Mouse (Mus musculus) gastrocnemius, postnatal 10 days (tissue): Measurements from ENCODE around the gene Gm20503. TPM values are rescaled to one million over a fixed set of nuclear protein-coding genes. Genes with fewer than 3 reads are reported as not detected.
A peak's percentile ranks its signal among the peaks of the same experiment; 100 is the strongest.

ENCODE experiments used
- DNase-seq: peaks from one replicate; pipeline ENCODE4 v3.0.0; 2021; ENCODE audit warnings: mixed read lengths
- long read RNA-seq, 2 experiments: library from polyadenylated mRNA; stranded (forward); transcript quantifications; one replicate each; pipeline ENCODE4 v2.0.0; 2021
- total RNA-seq, 2 experiments: library from RNA; stranded (reverse); gene quantifications; 2 replicates each; pipeline ENCODE4 v1.2.3; 2021

The Gm20503 gene
- 1 to 10 TPM in 1 of 2 experiments, not detected in 1; 1.3 TPM for total RNA-seq
- long read RNA-seq, experiment 1: 0 reads
- long read RNA-seq, experiment 2, partial matches to known transcripts: 0 of 4 reads
- long read RNA-seq, experiment 2, other reads (novel, unspliced or antisense): 4 of 4 reads

GRCm38 (mm10) chr4:59002948-59003805 is at the start of gene Gm20503:
Gene Gm20503, plus strand, starts transcription at chr4:59003210.
- DNase-seq: peak; percentile 91

GRCm38 (mm10) chr4:58961719-58962118 is 41.3 kb upstream of the Gm20503 start:
- DNase-seq: no peak

- no peak for DNase-seq
Observed at GRCm38 (mm10) chr4:58963271-58963670, 39.7 kb upstream of the Gm20503 start.

GRCm38 (mm10) chr4:58965136-58965535 is 37.9 kb upstream of the Gm20503 start:
- no peak for DNase-seq

- no peak for DNase-seq
Observed at GRCm38 (mm10) chr4:58970678-58971077, 32.3 kb upstream of the Gm20503 start.

- DNase-seq: no peak
Observed at GRCm38 (mm10) chr4:58975711-58976110, 27.3 kb upstream of the Gm20503 start.

GRCm38 (mm10) chr4:58981421-58981820 is 21.6 kb upstream of the Gm20503 start:
- no peak for DNase-seq

GRCm38 (mm10) chr4:58982806-58983205 is 20.2 kb upstream of the Gm20503 start:
- DNase-seq: no peak

GRCm38 (mm10) chr4:58985157-58985648 is 17.8 kb upstream of the Gm20503 start:
- peak; percentile 78 for DNase-seq

- DNase-seq: peak; percentile 80
Observed at GRCm38 (mm10) chr4:58986540-58987190, 16.3 kb upstream of the Gm20503 start, which contains the start of gene Ptgr1. Gene Ptgr1, minus strand, starts transcription at chr4:58987119.

- no peak for DNase-seq
Observed at GRCm38 (mm10) chr4:58989303-58989898, 13.6 kb upstream of the Gm20503 start.

- no peak for DNase-seq
Observed at GRCm38 (mm10) chr4:58990609-58991434, 12.2 kb upstream of the Gm20503 start.

- DNase-seq: no peak
Observed at GRCm38 (mm10) chr4:58992195-58992594, 10.8 kb upstream of the Gm20503 start.

- no peak for DNase-seq
Observed at GRCm38 (mm10) chr4:58994762-58995161, 8.2 kb upstream of the Gm20503 start, which contains the start of gene Dnajc25. Gene Dnajc25, plus strand, starts transcription at chr4:58995062.

GRCm38 (mm10) chr4:58995251-58995693 is 7.7 kb upstream of the Gm20503 start:
- DNase-seq: no peak

- no peak for DNase-seq
Observed at GRCm38 (mm10) chr4:58997081-58997480, 5.9 kb upstream of the Gm20503 start.

- no peak for DNase-seq
Observed at GRCm38 (mm10) chr4:58998688-58999087, 4.3 kb upstream of the Gm20503 start.

- DNase-seq: peak; percentile 71
Observed at GRCm38 (mm10) chr4:58999686-59000085, 3.3 kb upstream of the Gm20503 start.

GRCm38 (mm10) chr4:59000614-59001013 is 2.4 kb upstream of the Gm20503 start:
- DNase-seq: no peak

GRCm38 (mm10) chr4:59003806-59004200 is 793 bp downstream of the Gm20503 start:
- DNase-seq: no peak

- DNase-seq: no peak
Observed at GRCm38 (mm10) chr4:59006211-59006610, 3.2 kb downstream of the Gm20503 start.
